Mouse (Mus musculus): Measurements from ENCODE around the gene Ppp4r3a.

Ppp4r3a gene

GRCm38 (mm10) chr12:100989780-100990288, 93.7 kb downstream of the Ppp4r3a start:
- no peak for DNase-seq

Measured in kidney, postnatal 14 days (tissue).